Mouse (Mus musculus): Measurements from ENCODE around the gene Gli3. TPM values are rescaled to one million over a fixed set of nuclear protein-coding genes. Genes with fewer than 3 reads are reported as not detected.

Gli3 gene
- 10.3 and 12.5 TPM in 2 replicates for polyA plus RNA-seq (2012; rRNA removed)

DNA sequence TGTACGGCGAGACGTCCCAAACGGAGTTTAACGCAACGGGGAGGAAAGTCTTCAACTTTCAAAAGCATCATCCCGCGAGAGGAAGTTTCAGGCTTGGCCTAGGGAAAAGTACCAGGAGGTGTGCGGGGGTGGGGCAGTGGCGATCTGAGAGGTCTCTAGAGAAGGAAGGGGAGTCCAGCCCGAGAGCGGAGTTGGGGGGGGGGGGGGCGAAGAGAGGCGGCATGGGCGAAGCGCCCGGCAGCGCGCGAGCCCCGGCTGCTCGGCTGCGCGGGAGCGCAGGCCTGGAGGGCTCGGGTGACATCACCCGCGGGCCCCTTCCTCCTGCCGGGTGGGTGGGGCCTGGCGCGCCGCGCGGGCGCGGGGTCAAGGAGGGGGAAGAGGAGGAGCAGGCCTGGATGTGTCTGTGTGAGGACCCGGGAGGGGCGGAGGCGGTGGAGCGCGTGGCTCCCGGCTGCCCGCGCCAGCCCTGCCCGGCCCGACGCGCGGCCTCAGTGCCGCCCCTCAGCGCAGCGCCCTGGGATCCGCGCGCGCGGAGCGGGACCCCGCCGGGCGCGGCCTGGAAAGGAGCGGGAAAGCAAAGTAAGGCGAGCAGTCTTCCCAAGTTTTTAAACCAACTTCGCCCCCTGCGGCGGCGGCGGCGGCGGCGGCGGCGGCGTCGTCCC, at the start of gene Gli3:
Gene Gli3 (plus strand): TSS at position 406 of the 662 bp plus-strand sequence.
- DNase-seq (ENCODE audit: low read depth) = peak; percentile 93
- TF ChIP-seq CTCF (IDR thresholded peaks at IDR 0.05; ENCODE audit: borderline replicate concordance, extremely low read depth, insufficient read depth, insufficient read length) (no peak), POLR2A (IDR thresholded peaks at IDR 0.05; ENCODE audit: borderline replicate concordance, extremely low read depth, insufficient read depth, insufficient read length, poor library complexity, severe bottlenecking) (peak; percentile 56)

- TF ChIP-seq CTCF (IDR thresholded peaks at IDR 0.05; ENCODE audit: borderline replicate concordance, extremely low read depth, insufficient read depth, insufficient read length) (no peak), POLR2A (IDR thresholded peaks at IDR 0.05; ENCODE audit: borderline replicate concordance, extremely low read depth, insufficient read depth, insufficient read length, poor library complexity, severe bottlenecking) (no peak)
- no peak for DNase-seq (ENCODE audit: low read depth)
Observed at GRCm38 (mm10) chr13:15421182-15421750, 41.8 kb upstream of the Gli3 start.

DNA sequence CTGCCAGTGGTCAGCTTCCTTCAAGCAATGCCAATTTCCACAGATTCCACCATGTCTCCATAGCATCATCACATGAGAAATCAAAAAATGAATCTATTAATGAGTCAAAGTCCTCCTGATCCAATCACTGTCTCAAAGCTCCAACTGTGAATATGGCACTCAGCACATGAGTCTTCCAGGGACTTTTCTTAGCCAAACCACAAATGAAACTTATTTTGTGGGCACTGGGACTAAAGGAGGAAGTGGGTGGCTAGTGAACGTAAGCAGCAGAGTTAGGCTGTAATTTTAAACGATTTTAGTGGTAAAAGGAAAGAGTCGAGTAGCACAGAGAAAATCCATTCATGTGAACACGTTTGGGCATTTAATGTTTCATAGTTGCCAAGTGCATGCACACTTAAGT, 21.0 kb upstream of the Gli3 start:
- TF ChIP-seq CTCF (IDR thresholded peaks at IDR 0.05; ENCODE audit: borderline replicate concordance, extremely low read depth, insufficient read depth, insufficient read length) = no peak
- no peak for TF ChIP-seq POLR2A (IDR thresholded peaks at IDR 0.05; ENCODE audit: borderline replicate concordance, extremely low read depth, insufficient read depth, insufficient read length, poor library complexity, severe bottlenecking)
- no peak for DNase-seq (ENCODE audit: low read depth)

DNA sequence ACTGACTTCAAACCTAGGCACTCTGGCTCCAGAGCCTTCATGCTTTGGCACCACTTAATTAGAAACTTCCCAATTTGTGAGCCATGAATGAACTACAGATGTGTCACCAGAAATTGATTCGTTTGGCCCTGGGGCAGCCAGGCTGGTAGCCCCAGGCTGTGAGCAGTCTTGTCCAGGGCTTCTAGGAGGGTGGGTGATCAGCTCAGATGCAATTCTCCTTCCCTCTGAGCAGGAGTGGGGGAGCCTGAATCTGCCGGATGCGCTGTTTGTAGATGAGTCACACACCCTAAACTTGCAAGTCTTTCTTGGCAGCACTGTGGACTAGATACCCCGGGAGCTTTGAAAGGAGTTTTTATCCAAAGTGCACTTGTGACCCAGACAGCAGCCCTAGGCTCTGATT, 18.7 kb upstream of the Gli3 start:
- TF ChIP-seq CTCF (IDR thresholded peaks at IDR 0.05; ENCODE audit: borderline replicate concordance, extremely low read depth, insufficient read depth, insufficient read length) (no peak), POLR2A (IDR thresholded peaks at IDR 0.05; ENCODE audit: borderline replicate concordance, extremely low read depth, insufficient read depth, insufficient read length, poor library complexity, severe bottlenecking) (no peak)
- DNase-seq (ENCODE audit: low read depth) = peak; percentile 26

- DNase-seq (ENCODE audit: low read depth) = no peak
- TF ChIP-seq POLR2A (IDR thresholded peaks at IDR 0.05; ENCODE audit: borderline replicate concordance, extremely low read depth, insufficient read depth, insufficient read length, poor library complexity, severe bottlenecking) (no peak), CTCF (IDR thresholded peaks at IDR 0.05; ENCODE audit: borderline replicate concordance, extremely low read depth, insufficient read depth, insufficient read length) (no peak)
Observed at GRCm38 (mm10) chr13:15445591-15445990, 17.4 kb upstream of the Gli3 start.

DNA sequence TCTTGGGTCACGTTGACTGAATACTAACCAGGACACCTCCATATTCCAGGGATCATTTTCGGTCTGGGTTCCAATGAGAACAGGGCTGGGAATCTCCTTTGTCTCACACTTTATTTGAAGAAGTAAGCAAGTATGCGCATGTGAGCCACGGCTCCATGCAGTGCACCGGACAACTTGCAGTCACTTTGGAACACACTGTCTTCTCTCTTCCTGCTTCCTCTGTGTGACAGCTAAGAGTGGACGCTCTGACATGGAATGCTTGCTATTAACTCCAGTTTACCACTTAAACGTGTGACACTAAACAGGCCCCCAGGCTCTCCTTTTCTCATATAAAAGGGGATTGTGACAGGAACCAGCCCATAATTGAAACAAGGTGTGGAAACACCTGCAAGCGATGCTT, 17.0 kb upstream of the Gli3 start:
- TF ChIP-seq POLR2A (IDR thresholded peaks at IDR 0.05; ENCODE audit: borderline replicate concordance, extremely low read depth, insufficient read depth, insufficient read length, poor library complexity, severe bottlenecking) = no peak
- no peak for TF ChIP-seq CTCF (IDR thresholded peaks at IDR 0.05; ENCODE audit: borderline replicate concordance, extremely low read depth, insufficient read depth, insufficient read length)
- DNase-seq (ENCODE audit: low read depth) = no peak

GRCm38 (mm10) chr13:15446782-15447564, 16.1 kb upstream of the Gli3 start:
- DNase-seq (ENCODE audit: low read depth) = no peak
- no peak for TF ChIP-seq CTCF (IDR thresholded peaks at IDR 0.05; ENCODE audit: borderline replicate concordance, extremely low read depth, insufficient read depth, insufficient read length)
- no peak for TF ChIP-seq POLR2A (IDR thresholded peaks at IDR 0.05; ENCODE audit: borderline replicate concordance, extremely low read depth, insufficient read depth, insufficient read length, poor library complexity, severe bottlenecking)

DNA sequence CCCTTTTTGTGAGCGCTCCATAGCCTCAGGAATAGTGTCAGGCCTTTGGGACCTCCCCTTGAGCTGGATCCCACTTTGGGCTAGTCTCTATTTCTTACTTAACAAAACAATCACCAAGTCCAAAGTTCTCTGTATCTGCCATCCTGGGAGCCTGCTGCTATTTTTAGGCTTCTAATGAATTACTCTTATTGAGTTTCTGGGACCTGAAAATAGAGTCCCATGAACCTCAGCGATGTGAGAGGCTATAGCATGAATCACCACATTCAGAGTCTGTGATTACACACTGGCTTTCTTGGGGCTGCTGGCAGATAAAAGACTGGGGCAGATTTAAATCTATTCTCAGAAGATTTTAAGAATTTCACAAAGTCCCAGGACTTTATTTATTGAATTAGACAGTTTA, 12.1 kb upstream of the Gli3 start:
- DNase-seq (ENCODE audit: low read depth) = no peak
- TF ChIP-seq POLR2A (IDR thresholded peaks at IDR 0.05; ENCODE audit: borderline replicate concordance, extremely low read depth, insufficient read depth, insufficient read length, poor library complexity, severe bottlenecking) (no peak), CTCF (IDR thresholded peaks at IDR 0.05; ENCODE audit: borderline replicate concordance, extremely low read depth, insufficient read depth, insufficient read length) (no peak)

DNA sequence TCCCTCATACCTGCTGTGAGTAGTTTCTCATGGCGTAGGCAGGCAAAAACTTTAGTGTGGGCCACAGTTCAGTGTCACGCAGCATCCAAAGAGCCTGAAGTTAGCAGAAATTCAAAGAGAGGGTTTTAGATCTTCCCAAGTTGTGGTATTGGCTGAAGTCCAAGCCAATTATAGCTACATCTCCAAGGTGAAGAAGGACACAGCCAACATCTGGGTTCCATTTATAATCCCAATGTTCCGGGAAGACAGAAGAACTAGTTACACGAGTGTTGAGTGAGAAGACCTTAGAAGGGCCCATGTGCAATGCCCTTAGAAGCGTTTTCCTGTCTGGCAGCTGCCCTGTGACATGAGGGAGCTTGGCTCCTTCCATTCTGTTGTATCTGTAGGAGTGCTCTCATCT, 5.2 kb upstream of the Gli3 start:
- no peak for DNase-seq (ENCODE audit: low read depth)
- TF ChIP-seq CTCF (IDR thresholded peaks at IDR 0.05; ENCODE audit: borderline replicate concordance, extremely low read depth, insufficient read depth, insufficient read length) = no peak
- no peak for TF ChIP-seq POLR2A (IDR thresholded peaks at IDR 0.05; ENCODE audit: borderline replicate concordance, extremely low read depth, insufficient read depth, insufficient read length, poor library complexity, severe bottlenecking)

DNA sequence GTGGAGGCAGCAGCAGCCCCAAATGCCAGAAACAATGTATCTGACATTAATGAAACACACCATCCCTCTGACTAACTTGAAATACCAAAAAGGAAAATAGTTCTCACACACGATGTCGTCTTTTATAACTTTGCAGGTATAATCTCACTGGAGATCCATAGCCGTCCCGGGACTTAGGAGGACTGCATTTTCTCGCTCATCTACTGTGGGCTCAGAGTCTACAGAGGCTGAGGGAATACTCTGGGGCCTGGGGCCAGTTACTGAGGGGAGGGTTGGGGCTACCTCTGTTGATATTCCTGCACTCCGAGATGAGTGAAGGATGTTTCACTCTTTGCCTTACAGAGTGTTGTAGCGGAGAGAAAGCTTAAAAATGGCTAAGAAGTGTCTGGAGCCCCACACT, 1.1 kb upstream of the Gli3 start:
- DNase-seq (ENCODE audit: low read depth) = no peak
- TF ChIP-seq CTCF (IDR thresholded peaks at IDR 0.05; ENCODE audit: borderline replicate concordance, extremely low read depth, insufficient read depth, insufficient read length) (no peak), POLR2A (IDR thresholded peaks at IDR 0.05; ENCODE audit: borderline replicate concordance, extremely low read depth, insufficient read depth, insufficient read length, poor library complexity, severe bottlenecking) (no peak)

GRCm38 (mm10) chr13:15463492-15464080, 551 bp downstream of the Gli3 start:
- TF ChIP-seq CTCF (IDR thresholded peaks at IDR 0.05; ENCODE audit: borderline replicate concordance, extremely low read depth, insufficient read depth, insufficient read length) = no peak
- peak; percentile 15; the same call in 1 of the 2 replicates for TF ChIP-seq POLR2A (IDR thresholded peaks at IDR 0.05; ENCODE audit: borderline replicate concordance, extremely low read depth, insufficient read depth, insufficient read length, poor library complexity, severe bottlenecking)
- DNase-seq (ENCODE audit: low read depth) = peak; percentile 87
